Mouse (Mus musculus) frontal cortex, adult (tissue): Measurements from ENCODE around the gene Sh3kbp1.

Experiments used
- ATAC-seq: cut with Nextera tagmentation; 2 replicates; pipeline ENCODE4 v1.9.2; 2017; ENCODE audit warnings: mild to moderate bottlenecking, moderate library complexity, mixed read lengths; ENCODE audit not compliant: low TSS enrichment

Gene Sh3kbp1

GRCm38 (mm10) chrX:159924759-159925158 lies 297.7 kb downstream of the Sh3kbp1 start:
- no peak for ATAC-seq

- ATAC-seq, result no peak
Observed at GRCm38 (mm10) chrX:159928165-159928564, 301.1 kb downstream of the Sh3kbp1 start.

- no peak for ATAC-seq
Observed at GRCm38 (mm10) chrX:159928834-159929233, 301.8 kb downstream of the Sh3kbp1 start.

- peak; percentile 95 for ATAC-seq
Observed at GRCm38 (mm10) chrX:159932027-159932426, 305.0 kb downstream of the Sh3kbp1 start.

GRCm38 (mm10) chrX:159942569-159942968 lies 315.5 kb downstream of the Sh3kbp1 start:
- ATAC-seq, result no peak

GRCm38 (mm10) chrX:159943586-159943985 lies 316.5 kb downstream of the Sh3kbp1 start:
- no peak for ATAC-seq

- peak; percentile 44; the same call in 1 of the 2 replicates for ATAC-seq
Observed at GRCm38 (mm10) chrX:159953546-159954429, 326.7 kb downstream of the Sh3kbp1 start.

- no peak for ATAC-seq
Observed at GRCm38 (mm10) chrX:159954430-159954779, 327.3 kb downstream of the Sh3kbp1 start.

GRCm38 (mm10) chrX:159955433-159955832 lies 328.4 kb downstream of the Sh3kbp1 start:
- no peak for ATAC-seq

GRCm38 (mm10) chrX:159961385-159961784 lies 334.3 kb downstream of the Sh3kbp1 start:
- no peak for ATAC-seq

- peak; percentile 81 for ATAC-seq
Observed at GRCm38 (mm10) chrX:159963273-159963672, 336.2 kb downstream of the Sh3kbp1 start.

GRCm38 (mm10) chrX:159963925-159964324 lies 336.9 kb downstream of the Sh3kbp1 start:
- peak; percentile 72 for ATAC-seq

- no peak for ATAC-seq
Observed at GRCm38 (mm10) chrX:159969025-159969424, 342.0 kb downstream of the Sh3kbp1 start.

- no peak for ATAC-seq
Observed at GRCm38 (mm10) chrX:159971091-159971779, 344.2 kb downstream of the Sh3kbp1 start.

GRCm38 (mm10) chrX:159973730-159974129 lies 346.7 kb downstream of the Sh3kbp1 start:
- ATAC-seq, result no peak

- ATAC-seq, result no peak
Observed at GRCm38 (mm10) chrX:159976243-159976642, 349.2 kb downstream of the Sh3kbp1 start.

- peak; percentile 72; the same call in 1 of the 2 replicates for ATAC-seq
Observed at GRCm38 (mm10) chrX:159988002-159988960, 361.2 kb downstream of the Sh3kbp1 start, which contains the start of gene Map3k15. TSS of gene Map3k15 (plus strand) at chrX:159988433.

- ATAC-seq, result no peak
Observed at GRCm38 (mm10) chrX:159995808-159996207, 368.7 kb downstream of the Sh3kbp1 start.
